Mouse (Mus musculus): ENCODE measurements around the gene Spaar.

Spaar gene

GRCm38 (mm10) chr4:43729794-43730550 lies at the start of gene Spaar:
TSS of gene Spaar (plus strand) at chr4:43730034.
- no peak for DNase-seq (ENCODE audit: low read depth)

GRCm38 (mm10) chr4:43690021-43690420 lies 39.8 kb upstream of the Spaar start:
- DNase-seq (ENCODE audit: low read depth): no peak

- no peak for DNase-seq (ENCODE audit: low read depth)
Observed at GRCm38 (mm10) chr4:43691026-43691425, 38.8 kb upstream of the Spaar start.

- peak; percentile 77 for DNase-seq (ENCODE audit: low read depth)
Observed at GRCm38 (mm10) chr4:43693806-43694241, 36.0 kb upstream of the Spaar start.

GRCm38 (mm10) chr4:43694439-43695248 lies 35.2 kb upstream of the Spaar start:
- no peak for DNase-seq (ENCODE audit: low read depth)

GRCm38 (mm10) chr4:43695249-43695671 lies 34.6 kb upstream of the Spaar start:
- peak; percentile 44 for DNase-seq (ENCODE audit: low read depth)

- no peak for DNase-seq (ENCODE audit: low read depth)
Observed at GRCm38 (mm10) chr4:43696561-43696960, 33.3 kb upstream of the Spaar start.

- DNase-seq (ENCODE audit: low read depth): no peak
Observed at GRCm38 (mm10) chr4:43700707-43701106, 29.1 kb upstream of the Spaar start, which contains the start of gene Olfr70. TSS of gene Olfr70 (minus strand) at chr4:43700807.

GRCm38 (mm10) chr4:43703439-43703838 lies 26.4 kb upstream of the Spaar start:
- DNase-seq (ENCODE audit: low read depth): no peak

GRCm38 (mm10) chr4:43703851-43704250 lies 26.0 kb upstream of the Spaar start:
- DNase-seq (ENCODE audit: low read depth): no peak

GRCm38 (mm10) chr4:43705991-43706390 lies 23.8 kb upstream of the Spaar start:
- no peak for DNase-seq (ENCODE audit: low read depth)

GRCm38 (mm10) chr4:43709869-43710268 lies 20.0 kb upstream of the Spaar start, which contains the start of gene Olfr71:
TSS of gene Olfr71 (minus strand) at chr4:43710255.
- no peak for DNase-seq (ENCODE audit: low read depth)

GRCm38 (mm10) chr4:43711821-43712220 lies 18.0 kb upstream of the Spaar start:
- peak; percentile 87 for DNase-seq (ENCODE audit: low read depth)

GRCm38 (mm10) chr4:43713652-43714219 lies 16.1 kb upstream of the Spaar start:
- DNase-seq (ENCODE audit: low read depth): peak; percentile 81

- no peak for DNase-seq (ENCODE audit: low read depth)
Observed at GRCm38 (mm10) chr4:43720491-43721228, 9.2 kb upstream of the Spaar start.

GRCm38 (mm10) chr4:43722191-43722590 lies 7.6 kb upstream of the Spaar start:
- DNase-seq (ENCODE audit: low read depth): no peak

GRCm38 (mm10) chr4:43724764-43725163 lies 5.1 kb upstream of the Spaar start:
- DNase-seq (ENCODE audit: low read depth): peak; percentile 83

GRCm38 (mm10) chr4:43726228-43726993 lies 3.4 kb upstream of the Spaar start:
- no peak for DNase-seq (ENCODE audit: low read depth)

- peak; percentile 92 for DNase-seq (ENCODE audit: low read depth)
Observed at GRCm38 (mm10) chr4:43726995-43727394, 2.8 kb upstream of the Spaar start, which contains the start of gene Hrct1. TSS of gene Hrct1 (plus strand) at chr4:43727188.

- DNase-seq (ENCODE audit: low read depth): no peak
Observed at GRCm38 (mm10) chr4:43727718-43728575, 1.9 kb upstream of the Spaar start.

Data from NIH3T3 (cell line).